Mouse (Mus musculus) gastrocnemius, postnatal 10 days (tissue): ENCODE results near the gene Hoxb8. TPM values are rescaled to one million over a fixed set of nuclear protein-coding genes. Genes with fewer than 3 reads are reported as not detected.

Source experiments
- DNase-seq: peaks from one replicate; pipeline ENCODE4 v3.0.0; 2021; ENCODE audit warnings: mixed read lengths
- total RNA-seq, 2 experiments: library from RNA; stranded (reverse); gene quantifications; 2 replicates each; pipeline ENCODE4 v1.2.3; 2021

The Hoxb8 gene
- total RNA-seq, 2 experiments from 2014 or later, result 0.92 to 1.9 TPM

- DNase-seq, result no peak
Measured at GRCm38 (mm10) chr11:96285771-96286738, 4.3 kb downstream of the Hoxb8 start, which contains the start of gene Hoxb7. Gene Hoxb7, plus strand, starts transcription at chr11:96286623.

- DNase-seq, result no peak
Measured at GRCm38 (mm10) chr11:96286739-96287385, 5.2 kb downstream of the Hoxb8 start.

- no peak for DNase-seq
Measured at GRCm38 (mm10) chr11:96287411-96287810, 5.7 kb downstream of the Hoxb8 start.

GRCm38 (mm10) chr11:96288455-96289221 is 6.9 kb downstream of the Hoxb8 start:
- DNase-seq, result no peak

- no peak for DNase-seq
Measured at GRCm38 (mm10) chr11:96289293-96289692, 7.6 kb downstream of the Hoxb8 start.

- DNase-seq, result no peak
Measured at GRCm38 (mm10) chr11:96289837-96290236, 8.1 kb downstream of the Hoxb8 start.

- no peak for DNase-seq
Measured at GRCm38 (mm10) chr11:96290705-96291355, 9.1 kb downstream of the Hoxb8 start.

- no peak for DNase-seq
Measured at GRCm38 (mm10) chr11:96291681-96292564, 10.2 kb downstream of the Hoxb8 start, which contains the start of gene Hoxb6. Gene Hoxb6, plus strand, starts transcription at chr11:96292476.

- no peak for DNase-seq
Measured at GRCm38 (mm10) chr11:96292565-96293301, 11.0 kb downstream of the Hoxb8 start.

- no peak for DNase-seq
Measured at GRCm38 (mm10) chr11:96293302-96293921, 11.7 kb downstream of the Hoxb8 start.

- peak; percentile 72 for DNase-seq
Measured at GRCm38 (mm10) chr11:96294245-96295091, 12.8 kb downstream of the Hoxb8 start.

GRCm38 (mm10) chr11:96295092-96295835 is 13.6 kb downstream of the Hoxb8 start:
- DNase-seq, result no peak

- DNase-seq, result no peak
Measured at GRCm38 (mm10) chr11:96296997-96297396, 15.3 kb downstream of the Hoxb8 start.

- DNase-seq, result no peak
Measured at GRCm38 (mm10) chr11:96297428-96297827, 15.7 kb downstream of the Hoxb8 start.

- no peak for DNase-seq
Measured at GRCm38 (mm10) chr11:96297968-96298635, 16.4 kb downstream of the Hoxb8 start.

- DNase-seq, result peak; percentile 35
Measured at GRCm38 (mm10) chr11:96298895-96299667, 17.4 kb downstream of the Hoxb8 start.
